Mouse (Mus musculus): Measurements from ENCODE around the gene Vsir. TPM values are rescaled to one million over a fixed set of nuclear protein-coding genes. Genes with fewer than 3 reads are reported as not detected.

The Vsir gene
- polyA plus RNA-seq, 1 experiment from 2014 or later = 11.4 TPM

DNA sequence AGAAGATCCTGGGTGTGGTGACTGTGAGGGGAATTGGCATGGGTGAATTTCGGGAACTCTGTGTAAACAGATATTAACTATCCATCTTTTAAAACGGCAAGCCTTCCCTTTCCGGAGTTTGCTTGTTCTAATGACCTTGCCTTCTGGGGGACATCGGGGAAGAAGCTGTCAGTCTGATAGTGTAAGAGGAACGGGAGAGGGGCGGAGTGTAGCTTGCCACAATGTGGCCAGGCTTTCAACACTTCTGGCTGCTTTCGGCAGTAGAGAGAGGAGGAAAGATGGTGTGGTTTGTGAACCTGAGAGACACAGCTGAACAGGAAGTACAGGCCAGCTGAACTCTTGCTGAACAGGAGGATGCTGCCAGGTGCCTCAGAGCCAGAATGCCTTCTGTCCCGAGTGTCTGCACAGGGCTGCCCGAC, 42.8 kb downstream of the Vsir start:
- no peaks in the 10 kb centered on the region for H3K9me3 ChIP-seq (replicated peaks)
- 0 out of 2 replicates have a peak overlapping the region, but pooled peaks have one; percentile 14 for H3K27ac ChIP-seq (replicated peaks)
- H3K4me2 ChIP-seq = peak overlapping the region; percentile 16; the same call in 1 of the 2 replicates
- H3K9ac ChIP-seq = no peak overlapping the region
- 4% methylated on average over 9 of the region's 9 CpGs for WGBS (ENCODE audit: insufficient replicate concordance)
- peaks cover 3% of the 10 kb centered on the region; the same call in 1 of the 2 replicates for H3K4me1 ChIP-seq (replicated peaks)
- no peak overlapping the region for H3K4me3 ChIP-seq (replicated peaks)
- H3K36me3 ChIP-seq (replicated peaks) = no peaks in the 10 kb centered on the region
- no peaks in the 10 kb centered on the region for H3K27me3 ChIP-seq
- no peak for ATAC-seq (ENCODE audit: insufficient read depth)

DNA sequence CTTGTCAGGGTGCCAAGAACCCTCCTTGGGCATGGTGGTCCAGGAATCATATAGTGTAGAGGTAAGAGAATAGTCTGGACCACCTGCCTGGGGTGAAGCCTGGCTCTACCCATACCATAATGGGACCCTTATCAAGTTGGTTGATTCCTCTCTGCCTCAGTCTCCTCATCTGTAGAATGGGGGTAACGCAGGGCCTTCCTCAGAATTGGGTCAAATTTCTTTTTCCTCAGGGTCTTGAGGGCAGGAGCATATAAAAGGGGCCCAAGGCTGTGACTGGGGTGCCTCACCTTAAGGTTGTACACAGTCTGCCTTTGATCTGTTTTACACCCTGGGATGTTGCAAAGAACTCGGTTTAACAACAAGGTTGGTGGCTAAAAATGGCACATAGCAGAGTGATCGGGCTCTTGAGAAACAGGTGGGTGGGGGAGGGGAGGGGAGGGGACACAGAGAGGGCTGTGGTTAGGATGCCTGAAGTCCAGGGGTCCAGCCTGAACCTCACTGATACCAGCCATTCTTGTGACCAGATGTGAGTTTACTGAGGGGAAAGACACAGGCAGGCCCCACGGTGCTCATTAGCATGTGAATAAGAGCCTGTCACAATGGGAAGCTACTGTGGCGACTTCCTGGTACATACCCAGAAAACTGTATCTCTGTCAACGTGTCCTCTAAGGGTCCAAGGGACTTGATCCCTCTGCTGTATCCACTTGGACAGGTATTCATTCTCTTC, 43.7 kb downstream of the Vsir start:
- Histone ChIP-seq H3K27ac (replicated peaks) (peak overlapping the region; percentile 45; the same call in 1 of the 2 replicates), H3K9me3 (replicated peaks) (no peaks in the 10 kb centered on the region), H3K27me3 (no peaks in the 10 kb centered on the region), H3K9ac (no peak overlapping the region), H3K4me2 (no peak overlapping the region), H3K4me1 (replicated peaks) (peaks cover 3% of the 10 kb centered on the region; the same call in 1 of the 2 replicates), H3K4me3 (replicated peaks) (no peak overlapping the region), H3K36me3 (replicated peaks) (no peaks in the 10 kb centered on the region)
- WGBS (ENCODE audit: insufficient replicate concordance) = 35% methylated on average over 6 of the region's 6 CpGs
- no peak for ATAC-seq (ENCODE audit: insufficient read depth)

DNA sequence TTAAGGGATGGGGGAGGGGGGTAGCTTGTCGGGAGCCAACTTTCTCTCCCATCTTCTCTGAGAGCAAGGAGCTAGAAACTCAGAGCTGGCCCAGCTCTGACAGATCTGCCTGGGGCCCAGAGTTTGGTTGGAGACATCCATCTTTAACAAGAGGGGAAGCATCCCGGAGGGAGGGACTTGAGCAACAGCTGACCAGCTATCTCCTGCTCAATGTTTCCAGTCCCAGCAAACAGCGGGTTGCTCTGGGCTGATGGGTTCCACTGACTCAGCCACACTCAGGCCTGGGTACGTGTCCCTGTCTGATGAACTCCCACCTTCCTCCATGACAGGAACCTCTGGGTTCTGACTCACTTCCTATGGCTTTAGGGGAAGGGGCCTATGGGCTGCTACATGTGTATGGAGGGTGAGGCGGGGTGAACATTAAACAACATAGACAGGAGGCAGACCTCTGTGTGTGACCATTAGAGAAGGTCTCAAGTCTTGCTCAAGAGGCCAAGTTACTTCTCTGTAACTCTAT, 44.3 kb downstream of the Vsir start:
- peaks cover 3% of the 10 kb centered on the region; the same call in 1 of the 2 replicates for H3K4me1 ChIP-seq (replicated peaks)
- 39% methylated on average over 5 of the region's 5 CpGs for WGBS (ENCODE audit: insufficient replicate concordance)
- no peak for ATAC-seq (ENCODE audit: insufficient read depth)
- H3K4me2 ChIP-seq = no peak overlapping the region
- H3K4me3 ChIP-seq (replicated peaks) = no peak overlapping the region
- no peak overlapping the region for H3K9ac ChIP-seq
- no peaks in the 10 kb centered on the region for H3K27me3 ChIP-seq
- peak overlapping the region; percentile 3; the same call in 1 of the 2 replicates for H3K27ac ChIP-seq (replicated peaks)
- no peaks in the 10 kb centered on the region for H3K36me3 ChIP-seq (replicated peaks)
- H3K9me3 ChIP-seq (replicated peaks) = no peaks in the 10 kb centered on the region

DNA sequence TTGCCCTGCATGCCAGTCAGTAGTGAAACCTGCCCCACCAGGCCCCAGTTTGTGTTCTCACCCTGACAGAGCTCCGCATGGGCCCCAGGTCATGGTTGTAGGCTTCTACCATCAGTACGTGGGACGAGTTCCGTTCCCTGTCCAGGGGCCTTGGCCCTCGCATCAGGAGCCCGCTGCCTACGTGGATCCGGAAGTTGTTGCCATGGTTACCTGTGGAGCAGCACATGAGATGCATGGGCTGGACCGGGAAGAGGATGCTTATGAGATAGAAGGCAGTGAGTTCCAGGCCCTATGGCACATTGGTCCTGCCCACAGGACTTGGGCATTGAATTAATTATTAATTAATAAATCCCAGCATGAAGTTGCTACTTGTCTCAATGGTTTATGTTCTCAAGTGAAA, 45.0 kb downstream of the Vsir start:
- Histone ChIP-seq H3K4me3 (replicated peaks) (no peak overlapping the region), H3K36me3 (replicated peaks) (no peaks in the 10 kb centered on the region), H3K9ac (no peak overlapping the region), H3K27me3 (no peaks in the 10 kb centered on the region), H3K9me3 (replicated peaks) (no peaks in the 10 kb centered on the region), H3K4me1 (replicated peaks) (peaks cover 3% of the 10 kb centered on the region; the same call in 1 of the 2 replicates), H3K27ac (replicated peaks) (no peak overlapping the region), H3K4me2 (no peak overlapping the region)
- ATAC-seq (ENCODE audit: insufficient read depth) = no peak
- 76% methylated on average over 9 of the region's 9 CpGs for WGBS (ENCODE audit: insufficient replicate concordance)

DNA sequence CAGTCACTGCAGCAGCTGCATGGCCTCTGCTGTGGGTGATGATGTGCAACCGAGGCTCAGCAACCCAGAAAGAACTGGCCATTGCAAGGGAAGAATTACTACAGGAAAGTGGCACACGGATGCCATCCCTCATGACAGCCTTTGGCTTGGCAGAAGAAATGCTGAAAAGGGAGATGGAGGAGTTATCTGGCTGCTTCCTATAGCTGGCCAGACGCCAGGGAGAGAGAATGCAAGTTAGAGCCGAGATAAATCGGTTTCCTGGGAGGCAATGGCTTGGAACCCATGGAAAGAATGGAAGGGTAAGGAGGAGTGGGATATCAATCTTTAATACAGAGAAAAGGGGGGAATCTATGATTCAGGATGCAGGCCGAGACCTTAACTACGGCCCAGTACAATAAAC, 48.3 kb downstream of the Vsir start:
- H3K36me3 ChIP-seq (replicated peaks) = no peaks in the 10 kb centered on the region
- no peak overlapping the region for H3K9ac ChIP-seq
- WGBS (ENCODE audit: insufficient replicate concordance) = 59% methylated on average over 7 of the region's 7 CpGs

DNA sequence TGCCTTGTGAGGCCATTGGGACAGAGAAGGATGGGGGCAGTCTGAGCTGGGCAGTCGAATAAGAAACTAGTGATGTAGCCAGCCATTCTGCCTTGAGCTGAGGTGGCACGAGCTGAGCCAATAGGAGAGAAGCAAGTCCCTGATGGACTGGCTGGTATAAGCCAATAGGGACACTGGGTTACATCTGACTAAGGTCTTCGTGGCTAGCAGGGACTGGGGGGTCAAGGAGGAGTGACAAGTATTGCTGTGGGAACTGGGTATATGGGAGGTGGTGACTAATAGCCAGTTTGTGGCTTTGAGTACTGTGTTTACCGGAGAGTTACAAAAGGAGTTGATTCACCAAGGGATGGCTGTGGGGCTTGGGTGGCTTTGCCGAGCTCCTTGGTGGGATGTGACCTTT, 49.0 kb downstream of the Vsir start:
- Histone ChIP-seq H3K4me1 (replicated peaks) (peaks cover 3% of the 10 kb centered on the region; the same call in 1 of the 2 replicates), H3K36me3 (replicated peaks) (no peaks in the 10 kb centered on the region), H3K4me2 (no peak overlapping the region), H3K9ac (no peak overlapping the region), H3K27ac (replicated peaks) (no peak overlapping the region), H3K27me3 (no peaks in the 10 kb centered on the region), H3K9me3 (replicated peaks) (no peaks in the 10 kb centered on the region), H3K4me3 (replicated peaks) (no peak overlapping the region)
- 43% methylated on average over 5 of the region's 5 CpGs for WGBS (ENCODE audit: insufficient replicate concordance)
- no peak for ATAC-seq (ENCODE audit: insufficient read depth)

More for the DNA sequence above, 48.3 kb downstream of the Vsir start:
- Histone ChIP-seq H3K27ac (replicated peaks) (no peak overlapping the region), H3K27me3 (no peaks in the 10 kb centered on the region), H3K4me3 (replicated peaks) (no peak overlapping the region), H3K4me1 (replicated peaks) (peaks cover 3% of the 10 kb centered on the region; the same call in 1 of the 2 replicates), H3K4me2 (no peak overlapping the region), H3K9me3 (replicated peaks) (no peaks in the 10 kb centered on the region)
- no peak for ATAC-seq (ENCODE audit: insufficient read depth)

DNA sequence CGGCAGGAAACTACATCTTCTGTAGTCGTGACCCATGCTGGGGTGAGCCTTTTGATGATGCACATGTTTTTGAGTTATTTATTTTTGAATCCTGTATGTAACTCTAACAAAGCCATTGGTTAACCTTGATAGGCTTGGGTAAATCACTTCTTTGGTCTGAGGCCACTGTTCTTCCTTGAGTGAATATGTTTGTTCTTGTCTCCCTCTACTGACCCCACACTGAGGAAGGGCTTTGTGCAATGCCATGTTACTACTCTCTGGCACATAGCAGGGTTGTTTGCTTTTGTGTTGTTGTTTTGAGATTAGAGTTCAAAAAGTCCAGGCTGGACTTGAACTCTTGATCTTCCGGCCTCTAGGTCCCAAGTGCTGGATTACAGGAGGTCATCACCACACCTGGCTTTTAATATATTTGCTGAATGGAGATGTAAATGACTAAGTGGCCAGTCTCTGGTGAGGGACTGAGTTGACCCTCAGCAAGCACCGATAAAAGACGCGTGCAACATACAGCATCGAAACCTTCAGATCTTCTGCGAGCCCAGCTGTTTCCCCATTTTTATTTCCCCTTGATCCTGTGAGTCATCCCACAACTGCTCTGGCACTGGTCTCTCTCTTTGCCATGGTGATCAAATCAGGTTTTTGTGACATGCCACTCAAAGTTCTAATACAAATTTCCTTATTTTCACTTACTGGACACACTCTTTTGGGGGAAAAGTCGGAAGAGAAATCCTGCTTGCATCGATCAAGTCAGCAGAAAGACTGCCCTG, 51.6 kb downstream of the Vsir start:
- H3K9me3 ChIP-seq (replicated peaks) = no peaks in the 10 kb centered on the region
- H3K36me3 ChIP-seq (replicated peaks) = no peaks in the 10 kb centered on the region
- no peak for ATAC-seq (ENCODE audit: insufficient read depth)
- no peak overlapping the region for H3K4me2 ChIP-seq
- no peaks in the 10 kb centered on the region for H3K27me3 ChIP-seq
- H3K9ac ChIP-seq = no peak overlapping the region
- no peak overlapping the region for H3K27ac ChIP-seq (replicated peaks)
- H3K4me1 ChIP-seq (replicated peaks) = no peaks in the 10 kb centered on the region
- H3K4me3 ChIP-seq (replicated peaks) = no peak overlapping the region
- 63% methylated on average over 10 of the region's 10 CpGs for WGBS (ENCODE audit: insufficient replicate concordance)

DNA sequence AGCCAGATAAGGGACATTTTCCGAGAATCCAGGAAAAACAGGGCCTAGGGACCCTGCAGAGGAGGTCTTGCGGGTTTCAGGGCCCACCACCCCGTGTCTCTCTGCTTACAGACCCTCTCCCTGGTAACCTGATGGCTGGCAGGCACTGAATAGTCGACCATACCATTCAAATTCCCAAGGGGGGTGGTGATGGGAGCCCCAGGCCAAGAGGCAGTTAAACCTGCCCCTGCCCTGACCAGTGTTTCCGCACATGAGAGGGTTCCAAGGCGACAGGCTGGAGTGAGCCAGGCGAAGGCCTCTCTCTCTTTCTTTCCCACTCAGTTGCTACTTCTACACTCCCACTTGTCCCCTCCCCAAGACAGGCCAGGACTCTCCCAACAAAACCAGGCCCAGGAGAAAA, 52.8 kb downstream of the Vsir start, which contains the start of gene Gm17455:
TSS of gene Gm17455 (plus strand) at position 278 of the 400 bp plus-strand sequence.
- WGBS (ENCODE audit: insufficient replicate concordance) = 51% methylated on average over 7 of the region's 7 CpGs
- no peaks in the 10 kb centered on the region for H3K27me3 ChIP-seq
- H3K4me1 ChIP-seq (replicated peaks) = no peaks in the 10 kb centered on the region
- H3K36me3 ChIP-seq (replicated peaks) = no peaks in the 10 kb centered on the region
- H3K27ac ChIP-seq (replicated peaks) = no peak within 1 kb of the TSS
- H3K4me3 ChIP-seq (replicated peaks) = no peak within 1 kb of the TSS
- H3K4me2 ChIP-seq = no peak within 1 kb of the TSS
- no peak within 1 kb of the TSS for H3K9ac ChIP-seq
- ATAC-seq (ENCODE audit: insufficient read depth) = no peak
- no peaks in the 10 kb centered on the region for H3K9me3 ChIP-seq (replicated peaks)

DNA sequence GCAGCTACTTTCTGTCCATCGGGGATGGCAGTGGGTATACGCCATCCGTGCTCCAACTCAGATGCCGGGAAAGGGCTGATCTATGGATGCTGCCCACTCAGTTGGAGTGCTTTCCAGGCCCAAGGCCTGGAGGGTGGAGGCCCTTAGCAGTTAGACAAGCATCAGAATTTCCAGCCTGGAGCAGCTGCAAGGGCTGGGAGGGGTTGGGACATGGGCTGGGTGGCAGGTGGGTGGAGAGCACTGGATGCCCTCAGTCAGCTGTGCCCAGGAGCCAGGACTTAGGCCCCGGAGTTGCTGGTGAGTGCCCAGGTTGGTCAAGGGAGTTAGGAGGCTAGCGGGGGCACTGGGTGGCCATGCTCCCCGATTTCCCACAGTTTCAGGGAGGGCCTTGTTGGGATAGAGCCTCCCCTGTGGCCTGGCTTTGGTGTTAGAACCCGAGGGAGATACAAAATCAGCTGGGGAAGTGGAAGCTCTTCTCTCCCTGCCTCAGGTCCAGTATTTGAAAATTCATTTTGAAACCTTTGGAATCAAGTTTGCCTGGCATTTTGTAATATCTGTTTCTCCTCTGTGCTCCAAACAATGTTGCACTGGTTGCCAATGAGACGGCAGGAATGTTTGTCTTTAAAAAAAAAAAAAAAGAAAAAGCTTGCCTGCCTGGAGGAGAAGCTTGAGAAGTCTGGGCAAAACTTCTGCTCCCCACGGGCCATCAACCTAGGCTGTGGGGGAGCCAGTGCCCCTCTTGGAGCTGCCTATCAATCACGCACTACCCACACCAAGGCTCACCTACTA, 54.0 kb downstream of the Vsir start:
- H3K9me3 ChIP-seq (replicated peaks) = no peaks in the 10 kb centered on the region
- no peak for ATAC-seq (ENCODE audit: insufficient read depth)
- H3K9ac ChIP-seq = no peak overlapping the region

DNA sequence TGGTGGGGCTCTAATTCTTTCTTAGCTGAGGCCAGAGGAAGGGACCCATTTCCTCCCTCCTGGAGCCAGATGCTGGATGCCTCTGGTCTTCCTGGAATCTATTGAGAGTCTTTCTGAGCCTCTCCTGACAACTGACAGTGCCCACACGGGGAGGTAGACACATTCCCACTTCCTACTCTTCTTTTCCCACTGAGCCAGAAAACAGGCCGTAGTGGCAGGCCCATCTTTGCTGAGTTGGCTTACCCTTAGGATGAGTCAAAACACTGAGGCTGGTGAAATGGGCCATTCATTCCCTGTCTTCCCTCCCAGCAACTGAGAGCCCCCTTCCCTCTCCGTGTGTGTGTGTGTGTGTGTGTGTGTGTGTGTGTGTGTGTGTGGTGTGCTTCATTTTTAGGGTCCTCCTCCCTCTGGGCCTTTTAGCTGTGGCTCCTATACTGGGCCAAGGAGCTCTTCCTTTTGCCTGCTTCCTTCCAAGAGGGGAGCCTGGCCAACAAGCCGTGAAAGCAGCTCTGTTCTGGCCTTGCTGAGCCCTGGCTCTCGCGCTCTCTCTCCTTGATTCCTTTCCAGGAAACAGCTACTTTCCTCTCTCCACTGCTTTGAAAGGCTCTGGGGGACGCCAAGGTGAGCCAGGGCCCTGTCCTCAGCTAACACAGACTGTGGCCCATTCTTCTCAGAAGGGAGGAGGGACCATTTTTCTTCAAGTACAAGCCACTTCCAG, 59.0 kb downstream of the Vsir start:
- H3K36me3 ChIP-seq (replicated peaks) = no peaks in the 10 kb centered on the region
- WGBS (ENCODE audit: insufficient replicate concordance) = 52% methylated on average over 7 of the region's 7 CpGs
- no peak overlapping the region for H3K4me3 ChIP-seq (replicated peaks)
- H3K27me3 ChIP-seq = peaks cover 7% of the 10 kb centered on the region
- no peak overlapping the region for H3K9ac ChIP-seq
- no peak overlapping the region for H3K4me2 ChIP-seq
- H3K9me3 ChIP-seq (replicated peaks) = no peaks in the 10 kb centered on the region
- no peak for ATAC-seq (ENCODE audit: insufficient read depth)
- H3K27ac ChIP-seq (replicated peaks) = no peak overlapping the region
- no peaks in the 10 kb centered on the region for H3K4me1 ChIP-seq (replicated peaks)

More for the DNA sequence above, 54.0 kb downstream of the Vsir start:
- no peak overlapping the region for H3K4me3 ChIP-seq (replicated peaks)
- 62% methylated on average over 11 of the region's 11 CpGs for WGBS (ENCODE audit: insufficient replicate concordance)
- no peak overlapping the region for H3K27ac ChIP-seq (replicated peaks)
- no peak overlapping the region for H3K4me2 ChIP-seq
- H3K36me3 ChIP-seq (replicated peaks) = no peaks in the 10 kb centered on the region
- H3K4me1 ChIP-seq (replicated peaks) = no peaks in the 10 kb centered on the region
- no peaks in the 10 kb centered on the region for H3K27me3 ChIP-seq

Measured in liver, embryonic 15.5 days (tissue).